Mouse (Mus musculus) lung, postnatal 0 days (tissue): ENCODE measurements around the gene Slc2a4. TPM values are rescaled to one million over a fixed set of nuclear protein-coding genes. Genes with fewer than 3 reads are reported as not detected.

Experiments
- ATAC-seq: fragments of 200-750 bp; cut with Nextera tagmentation; 2 replicates; pipeline ENCODE4 v1.8.0; 2017; ENCODE audit warnings: moderate library complexity
- DNase-seq: peaks from one replicate; pipeline ENCODE4 v3.0.0-alpha.2; 2016; ENCODE audit warnings: low spot score
- H3K27ac ChIP-seq: fragments of 300-500 bp; sonication (generic); 2 replicates; pipeline ENCODE4 v1.5.1; 2014; ENCODE audit warnings: antibody characterized with exemption, mild to moderate bottlenecking, low read length, mixed read lengths
- H3K27me3 ChIP-seq: fragments of 300-500 bp; sonication (generic); replicated peaks from 2 replicates; pipeline ENCODE4 v1.6.1; 2014; ENCODE audit warnings: low read length, mixed read lengths; ENCODE audit not compliant: insufficient read depth
- H3K36me3 ChIP-seq: fragments of 300-500 bp; sonication (generic); 2 replicates; pipeline ENCODE4 v1.6.1; 2014; ENCODE audit warnings: low read length, mixed read lengths; ENCODE audit not compliant: insufficient read depth
- H3K4me1 ChIP-seq: fragments of 300-500 bp; sonication (generic); 2 replicates; pipeline ENCODE4 v1.6.1; 2014; ENCODE audit warnings: antibody characterized with exemption, low read depth, low read length, mixed read lengths; ENCODE audit not compliant: insufficient read depth
- H3K4me2 ChIP-seq: fragments of 300-500 bp; sonication (generic); replicated peaks from 2 replicates; pipeline ENCODE4 v1.6.1; 2014; ENCODE audit warnings: low read depth, mild to moderate bottlenecking, low read length, moderate library complexity, mixed read lengths
- H3K4me3 ChIP-seq: fragments of 300-500 bp; sonication (generic); 2 replicates; pipeline ENCODE4 v1.5.1; 2014; ENCODE audit warnings: low read depth, low read length
- H3K9ac ChIP-seq: fragments of 300-500 bp; sonication (generic); replicated peaks from 2 replicates; pipeline ENCODE4 v1.6.1; 2014; ENCODE audit warnings: low read depth, mild to moderate bottlenecking
- H3K9me3 ChIP-seq: fragments of 300-500 bp; sonication (generic); 2 replicates; pipeline ENCODE4 v1.6.1; 2016; ENCODE audit warnings: low read length, mixed read lengths
- CTCF ChIP-seq: IDR thresholded peaks from 2 replicates; pipeline ENCODE4 v1.5.1; 2016; ENCODE audit warnings: antibody characterized with exemption, mild to moderate bottlenecking
- EP300 ChIP-seq: IDR thresholded peaks from 2 replicates; pipeline ENCODE4 v1.6.1; 2016; ENCODE audit warnings: antibody characterized with exemption, mild to moderate bottlenecking, control low read depth
- WGBS: fragments of 180-500 bp; shearing (Covaris S2); extraction: QIAGEN DNeasy Blood & Tissue Kit; methylation state at CpG from one replicate; pipeline ENCODE4 v1.1.7; 2014; 5-methylcytosine and 5-hydroxymethylcytosine counted together
- polyA plus RNA-seq: library from polyadenylated mRNA; unstranded; fragments of >200 nt; fragmentation: Nextera tagmentation; extraction: Ambion mirVana; gene quantifications from 2 replicates; pipeline ENCODE4 v1.2.1, GENCODE M21; 2015

Gene Slc2a4
- 3.7 and 4.3 TPM in 2 replicates for polyA plus RNA-seq

GRCm38 (mm10) chr11:69948066-69948762 is at the start of gene Slc2a4:
TSS of gene Slc2a4 (minus strand) at chr11:69948188.
- Histone ChIP-seq H3K27me3 (no peaks in the 10 kb centered on the region), H3K27ac (peak within 1 kb of the TSS; percentile 2), H3K4me2 (peak within 1 kb of the TSS; percentile 60), H3K4me3 (peak within 1 kb of the TSS; percentile 39), H3K9me3 (no peaks in the 10 kb centered on the region), H3K9ac (no peak within 1 kb of the TSS), H3K4me1 (no peaks in the 10 kb centered on the region), H3K36me3 (no peaks in the 10 kb centered on the region)
- WGBS, result under 1% methylated on average over 34 of the region's 34 CpGs
- DNase-seq (peak; percentile 96), ATAC-seq (peak; percentile 94)
- TF ChIP-seq EP300 (no peak), CTCF (no peak)

- Histone ChIP-seq H3K9me3 (no peaks in the 10 kb centered on the region), H3K4me3 (peak overlapping the region; percentile 87), H3K9ac (peak overlapping the region; percentile 93), H3K27me3 (no peaks in the 10 kb centered on the region), H3K36me3 (peaks cover 23% of the 10 kb centered on the region; the same call in 1 of the 2 replicates), H3K27ac (peak overlapping the region; percentile 98), H3K4me2 (peak overlapping the region; percentile 68), H3K4me1 (peaks cover 18% of the 10 kb centered on the region; the same call in 1 of the 2 replicates)
- DNase-seq (peak; percentile 96), ATAC-seq (peak; percentile 62)
- TF ChIP-seq EP300 (no peak), CTCF (no peak)
- WGBS, result 1% methylated on average over 30 of the region's 44 CpGs
These were observed 49.1 kb upstream of the Slc2a4 start for GRCm38 (mm10) chr11:69997070-69997509.

- TF ChIP-seq CTCF (no peak), EP300 (no peak)
- ATAC-seq (peak; percentile 2), DNase-seq (peak; percentile 77)
- Histone ChIP-seq H3K4me3 (peak overlapping the region; percentile 87), H3K36me3 (peaks cover 23% of the 10 kb centered on the region; the same call in 1 of the 2 replicates), H3K9me3 (no peaks in the 10 kb centered on the region), H3K27ac (peak overlapping the region; percentile 98), H3K4me1 (peaks cover 16% of the 10 kb centered on the region; the same call in 1 of the 2 replicates), H3K9ac (peak overlapping the region; percentile 93), H3K27me3 (no peaks in the 10 kb centered on the region), H3K4me2 (peak overlapping the region; percentile 68)
- WGBS, result under 1% methylated on average over 49 of the region's 66 CpGs
These were observed 48.4 kb upstream of the Slc2a4 start for GRCm38 (mm10) chr11:69996161-69997061.

- ATAC-seq, result peak; percentile 74
- TF ChIP-seq CTCF (peak; percentile 69), EP300 (peak; percentile 68; the same call in 1 of the 2 replicates)
These were observed 47.5 kb upstream of the Slc2a4 start, which contains the start of gene Phf23 for GRCm38 (mm10) chr11:69995391-69995960. TSS of gene Phf23 (plus strand) at chr11:69995777.

GRCm38 (mm10) chr11:69994401-69995090 is 46.6 kb upstream of the Slc2a4 start:
- 84% methylated on average over 11 of the region's 11 CpGs for WGBS
- Histone ChIP-seq H3K27ac (peak overlapping the region; percentile 10), H3K4me2 (peak overlapping the region; percentile 68; the same call in 1 of the 2 replicates), H3K9ac (no peak overlapping the region), H3K36me3 (peaks cover 20% of the 10 kb centered on the region; the same call in 1 of the 2 replicates), H3K4me3 (peak overlapping the region; percentile 87; the same call in 1 of the 2 replicates), H3K4me1 (peaks cover 9% of the 10 kb centered on the region; the same call in 1 of the 2 replicates), H3K9me3 (no peaks in the 10 kb centered on the region), H3K27me3 (no peaks in the 10 kb centered on the region)
- TF ChIP-seq EP300, result no peak
- peak; percentile 42 for TF ChIP-seq CTCF
- DNase-seq (peak; percentile 7), ATAC-seq (no peak)

More at GRCm38 (mm10) chr11:69995391-69995960, 47.5 kb upstream of the Slc2a4 start, which contains the start of gene Phf23:
- no peaks in the 10 kb centered on the region for H3K27me3 ChIP-seq
- H3K4me2 ChIP-seq, result peak within 1 kb of the TSS; percentile 68
- peak within 1 kb of the TSS; percentile 98 for H3K27ac ChIP-seq
- H3K9ac ChIP-seq, result peak within 1 kb of the TSS; percentile 93
- peak; percentile 100 for DNase-seq
- peaks cover 12% of the 10 kb centered on the region; the same call in 1 of the 2 replicates for H3K4me1 ChIP-seq
- under 1% methylated on average over 36 of the region's 36 CpGs for WGBS
- H3K4me3 ChIP-seq, result peak within 1 kb of the TSS; percentile 87
- no peaks in the 10 kb centered on the region for H3K9me3 ChIP-seq
- H3K36me3 ChIP-seq, result peaks cover 23% of the 10 kb centered on the region; the same call in 1 of the 2 replicates
